Mouse (Mus musculus) heart, adult 8-10 months (tissue): ENCODE measurements around the gene Gm10762. TPM values are rescaled to one million over a fixed set of nuclear protein-coding genes. Genes with fewer than 3 reads are reported as not detected.

Experiments
- microRNA-seq: library from miRNA; unstranded; fragments of <30 nt; microRNA quantifications from one replicate; pipeline ENCODE4 v1.2.0, GENCODE M21; 2022
- total RNA-seq, 4 experiments: library from RNA; stranded (reverse); gene quantifications; 2 replicates each; pipeline ENCODE4 v1.2.4; 2022

Gm10762 gene
- total RNA-seq, 4 experiments from 2014 or later: 10.7 to 12.4 (median 12.2) TPM

Small RNA genes within 50 kb of the gene (microRNA-seq; reads per million reads assigned to microRNA genes)
- not detected for gene Gm22859

Other genes with a start within 250 kb of the Gm10762 start
- gene Tmem87b, start 149.6 kb downstream of the Gm10762 start, total RNA-seq: 10 to 100 TPM; 18.0 to 20.6 (median 19.3) TPM
- 1 to 10 TPM in 1 of 4 experiments, under 1 TPM in 3; 0.26 to 1.2 (median 0.81) TPM for gene Fbln7, start 104.7 kb downstream of the Gm10762 start, total RNA-seq
- gene Zc3h8, start 23.6 kb downstream of the Gm10762 start, total RNA-seq: 1 to 10 TPM; 7.0 to 8.3 (median 7.7) TPM
- 1 to 10 TPM; 2.6 to 9.2 (median 5.5) TPM for gene Zc3h6, start 323 bp downstream of the Gm10762 start, total RNA-seq
- gene Vinac1, start 80.4 kb upstream of the Gm10762 start, total RNA-seq: under 1 TPM in 1 of 4 experiments, not detected in 3; 0.08 TPM
- gene Ttl, start 98.2 kb upstream of the Gm10762 start, total RNA-seq: 10 to 100 TPM; 17.9 to 22.8 (median 21.9) TPM
- gene Polr1b, start 133.3 kb upstream of the Gm10762 start, total RNA-seq: 10 to 100 TPM in 2 of 4 experiments, 1 to 10 TPM in 2; 9.6 to 11.5 (median 10.1) TPM
- gene Chchd5, start 162.0 kb upstream of the Gm10762 start, total RNA-seq: 10 to 100 TPM; 10.4 to 15.9 (median 11.9) TPM
- gene Slc20a1, start 231.0 kb upstream of the Gm10762 start, total RNA-seq: 10 to 100 TPM in 2 of 4 experiments, 1 to 10 TPM in 2; 7.6 to 13.2 (median 10.0) TPM